Mouse (Mus musculus): ENCODE results near the gene R3hdm1.

R3hdm1 gene

GRCm38 (mm10) chr1:128102641-128103461 is at the start of gene R3hdm1, which contains the start of gene Zranb3:
R3hdm1 (plus strand) TSS chr1:128103301.
Zranb3 (minus strand) TSS chr1:128103047.
- DNase-seq (ENCODE audit: low spot score) = peak; percentile 100

- no peak for DNase-seq (ENCODE audit: low spot score)
Measured at GRCm38 (mm10) chr1:128057269-128057668, 45.8 kb upstream of the R3hdm1 start.

- no peak for DNase-seq (ENCODE audit: low spot score)
Measured at GRCm38 (mm10) chr1:128058625-128059024, 44.5 kb upstream of the R3hdm1 start.

- no peak for DNase-seq (ENCODE audit: low spot score)
Measured at GRCm38 (mm10) chr1:128060655-128061344, 42.3 kb upstream of the R3hdm1 start.

GRCm38 (mm10) chr1:128061401-128061800 is 41.7 kb upstream of the R3hdm1 start:
- DNase-seq (ENCODE audit: low spot score) = no peak

- DNase-seq (ENCODE audit: low spot score) = no peak
Measured at GRCm38 (mm10) chr1:128062167-128062566, 40.9 kb upstream of the R3hdm1 start.

GRCm38 (mm10) chr1:128064716-128065115 is 38.4 kb upstream of the R3hdm1 start:
- no peak for DNase-seq (ENCODE audit: low spot score)

- DNase-seq (ENCODE audit: low spot score) = no peak
Measured at GRCm38 (mm10) chr1:128068945-128069397, 34.1 kb upstream of the R3hdm1 start.

- no peak for DNase-seq (ENCODE audit: low spot score)
Measured at GRCm38 (mm10) chr1:128070003-128070402, 33.1 kb upstream of the R3hdm1 start.

- no peak for DNase-seq (ENCODE audit: low spot score)
Measured at GRCm38 (mm10) chr1:128073051-128073450, 30.1 kb upstream of the R3hdm1 start.

- no peak for DNase-seq (ENCODE audit: low spot score)
Measured at GRCm38 (mm10) chr1:128076791-128077479, 26.2 kb upstream of the R3hdm1 start.

GRCm38 (mm10) chr1:128077788-128078187 is 25.3 kb upstream of the R3hdm1 start:
- DNase-seq (ENCODE audit: low spot score) = no peak

- no peak for DNase-seq (ENCODE audit: low spot score)
Measured at GRCm38 (mm10) chr1:128078646-128079045, 24.5 kb upstream of the R3hdm1 start.

GRCm38 (mm10) chr1:128080936-128081696 is 22.0 kb upstream of the R3hdm1 start:
- no peak for DNase-seq (ENCODE audit: low spot score)

GRCm38 (mm10) chr1:128081873-128082272 is 21.2 kb upstream of the R3hdm1 start:
- DNase-seq (ENCODE audit: low spot score) = no peak

- no peak for DNase-seq (ENCODE audit: low spot score)
Measured at GRCm38 (mm10) chr1:128082800-128083199, 20.3 kb upstream of the R3hdm1 start.

- no peak for DNase-seq (ENCODE audit: low spot score)
Measured at GRCm38 (mm10) chr1:128094686-128095085, 8.4 kb upstream of the R3hdm1 start.

- no peak for DNase-seq (ENCODE audit: low spot score)
Measured at GRCm38 (mm10) chr1:128098309-128098708, 4.8 kb upstream of the R3hdm1 start.

- no peak for DNase-seq (ENCODE audit: low spot score)
Measured at GRCm38 (mm10) chr1:128102251-128102640, 855 bp upstream of the R3hdm1 start.

GRCm38 (mm10) chr1:128103520-128104088 is 503 bp downstream of the R3hdm1 start:
- DNase-seq (ENCODE audit: low spot score) = no peak

- no peak for DNase-seq (ENCODE audit: low spot score)
Measured at GRCm38 (mm10) chr1:128120913-128121627, 18.0 kb downstream of the R3hdm1 start.
